Comparison of ENCODE assay signal across 8 mouse cellular contexts in the genomic region with DNA sequence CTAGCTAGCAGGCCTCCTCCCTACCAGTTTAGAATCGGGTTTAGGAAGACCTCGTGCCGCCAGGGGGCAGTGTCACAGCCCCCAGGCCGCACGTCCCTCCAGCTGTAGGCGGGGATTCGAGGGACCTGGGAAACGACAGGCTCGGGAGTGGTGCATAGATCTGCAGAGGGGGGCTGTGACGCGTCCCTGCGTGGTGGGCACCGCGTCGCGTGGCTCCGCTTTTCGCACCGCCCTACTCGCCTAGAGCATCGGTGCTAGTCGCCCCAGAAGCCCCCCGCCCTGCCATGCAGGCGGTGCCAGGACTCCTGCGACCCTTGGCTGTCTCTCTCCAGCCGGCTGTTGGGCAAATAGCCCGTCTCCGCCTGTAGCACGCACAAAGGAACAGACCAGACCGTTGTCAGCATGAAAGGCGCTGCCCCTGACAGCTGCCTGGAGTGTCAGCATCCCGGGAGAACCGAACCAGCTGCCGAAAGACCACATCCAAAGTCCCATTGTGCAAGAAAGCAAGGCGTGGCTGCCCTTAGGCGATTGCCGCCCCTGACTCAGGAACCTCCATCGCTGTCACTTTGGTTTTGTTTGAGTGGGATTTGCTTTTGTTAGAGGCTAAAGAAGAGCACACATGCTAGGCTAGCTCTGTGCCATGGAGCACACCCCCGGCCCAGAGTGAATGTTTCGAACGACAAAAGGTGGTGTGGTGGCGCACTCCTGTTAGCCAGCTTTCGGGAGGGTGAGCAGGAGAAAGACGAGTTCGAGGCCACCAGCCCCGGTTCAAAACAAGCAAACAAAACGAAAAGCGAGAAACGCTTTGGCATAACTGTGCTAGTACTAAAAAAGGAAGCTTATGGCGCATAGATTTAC. TPM values are rescaled to one million over a fixed set of nuclear protein-coding genes. Genes with fewer than 3 reads are reported as not detected.
DNase-seq lines count a peak whose midpoint lies in the region; ATAC-seq lines count a peak whose summit lies in the region.

No protein-coding gene starts in this region.

- H3K4me3 ChIP-seq in hindbrain, embryonic 16.5 days (ENCODE audit: low read length), result peak overlapping the region; percentile 36

- DNase-seq in WW6 (ENCODE audit: low read depth, low spot score), result peak; percentile 85
- peak; percentile 93 to 94 for DNase-seq in cerebellum, postnatal 25 days
- DNase-seq in gastrocnemius, adult 18-20 months (ENCODE audit: low spot score), result peak; percentile 85
- DNase-seq in left cerebral cortex, adult 18-20 months (ENCODE audit: low spot score in 2 of 2), result peak; percentile 85 to 91
- DNase-seq in lung, postnatal 4 days, result peak; percentile 89 to 94
- DNase-seq in retina, postnatal 1 day, result peak; percentile 98
- peak; percentile 90 for DNase-seq in thymus, postnatal 4 days

- H3K4me2 ChIP-seq in hindbrain, embryonic 16.5 days (ENCODE audit: low read length), result peak overlapping the region; percentile 76

- peak overlapping the region; percentile 67 for H3K9ac ChIP-seq in hindbrain, embryonic 16.5 days (ENCODE audit: low read depth, low read length)

- H3K27ac ChIP-seq in hindbrain, embryonic 16.5 days (ENCODE audit: low read depth, low read length), result peak overlapping the region; percentile 83

- under 1% methylated on average over 49 of the region's 50 CpGs for WGBS in hindbrain, embryonic 16.5 days

- no peaks in the 10 kb centered on the region for H3K27me3 ChIP-seq in hindbrain, embryonic 16.5 days (replicated peaks; ENCODE audit: control insufficient read depth, insufficient read depth, low read length)

- H3K36me3 ChIP-seq in hindbrain, embryonic 16.5 days (ENCODE audit: control insufficient read depth, insufficient read depth, low read length), result no peaks in the 10 kb centered on the region

- peak; percentile 97 for ATAC-seq in hindbrain, embryonic 16.5 days

- no peaks in the 10 kb centered on the region for H3K9me3 ChIP-seq in hindbrain, embryonic 16.5 days (ENCODE audit: control insufficient read depth, low read length)

- H3K4me1 ChIP-seq in hindbrain, embryonic 16.5 days (ENCODE audit: control insufficient read depth, insufficient read depth, low read depth, low read length), result peaks cover 27% of the 10 kb centered on the region

RNA-seq across cellular contexts. Expression of a gene that starts 0.6 kb away (rescaled TPM):
- total RNA-seq in gastrocnemius, adult 18-20 months (2021), result 1 to 10 TPM in 1 of 2 experiments, under 1 TPM in 1; 0.33 to 1.2 TPM
- polyA plus RNA-seq in hindbrain, embryonic 16.5 days (2015; fragmentation: Nextera tagmentation; extraction: Ambion mirVana), result 4.1 and 5.2 TPM in 2 replicates
- 10 to 100 TPM; 20.3 to 23.5 TPM for total RNA-seq in left cerebral cortex, adult 18-20 months (2021)

RNA-seq across cellular contexts. Expression of a gene that starts 15.2 kb away (rescaled TPM):
- 10 to 100 TPM; 52.7 to 56.6 TPM for total RNA-seq in gastrocnemius, adult 18-20 months (2021)
- 128 and 132 TPM in 2 replicates for polyA plus RNA-seq in hindbrain, embryonic 16.5 days (2015; fragmentation: Nextera tagmentation; extraction: Ambion mirVana)
- 10 to 100 TPM; 39.5 to 42.0 TPM for total RNA-seq in left cerebral cortex, adult 18-20 months (2021)

RNA-seq across cellular contexts. Expression of a gene that starts 15.2 kb away (rescaled TPM):
- 10 to 100 TPM; 12.4 to 13.6 TPM for total RNA-seq in gastrocnemius, adult 18-20 months (2021)
- polyA plus RNA-seq in hindbrain, embryonic 16.5 days (2015; fragmentation: Nextera tagmentation; extraction: Ambion mirVana), result 91.7 and 95.0 TPM in 2 replicates
- 10 to 100 TPM; 50.1 to 50.8 TPM for total RNA-seq in left cerebral cortex, adult 18-20 months (2021)

RNA-seq across cellular contexts. Expression of a gene that starts 54.5 kb away (rescaled TPM):
- total RNA-seq in gastrocnemius, adult 18-20 months (2021), result not detected
- polyA plus RNA-seq in hindbrain, embryonic 16.5 days (2015; fragmentation: Nextera tagmentation; extraction: Ambion mirVana), result 0.29 and 0.42 TPM in 2 replicates
- total RNA-seq in left cerebral cortex, adult 18-20 months (2021), result under 1 TPM; 0.44 to 0.49 TPM

Comparison
In these comparisons a context has a peak if more than half of its experiments do, and no peak if none do; other contexts are left out.
1. Peak in every context shown above with its lines: DNase-seq, ATAC-seq, H3K4me3 ChIP-seq and H3K27ac ChIP-seq.
2. RNA of a gene that starts 0.6 kb away (total RNA-seq): 20.3 to 23.5 TPM in left cerebral cortex, adult 18-20 months; 0.33 to 1.2 TPM in gastrocnemius, adult 18-20 months; every median in the first group is over 4 times any median in the second.